Mouse (Mus musculus) erythroblast, embryonic 14.5 days (primary cell): ENCODE results near the gene Tnr.

Source experiments
- GATA1 ChIP-seq: IDR thresholded peaks from 2 replicates; pipeline ENCODE4 v1.6.1; 2012; ENCODE audit warnings: low read length, inconsistent platforms, mixed read lengths
- TAL1 ChIP-seq: IDR thresholded peaks from 3 replicates; pipeline ENCODE4 v1.6.1; 2012; ENCODE audit warnings: low read length, inconsistent platforms, mixed read lengths

DNA sequence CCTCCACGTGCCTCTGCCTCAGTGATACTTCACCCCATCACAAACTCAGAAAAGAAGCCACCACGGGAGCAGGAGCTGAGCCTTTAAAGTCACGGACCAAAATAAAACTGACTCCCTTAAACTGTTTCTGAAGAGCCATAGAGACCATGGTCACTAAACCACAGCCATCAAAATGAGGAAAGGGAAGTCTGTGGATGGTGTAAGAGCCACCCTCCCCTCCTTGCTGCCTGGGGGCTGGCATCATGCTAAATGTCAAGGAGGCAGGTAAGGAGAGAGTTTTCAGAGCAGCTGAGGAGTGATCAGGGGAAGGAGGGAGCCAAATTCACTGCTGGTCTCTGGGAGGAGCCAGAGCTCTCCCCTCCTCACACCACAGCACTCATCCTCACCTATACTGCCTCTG is 290.8 kb downstream of the Tnr start:
- no peak for TF ChIP-seq GATA1
- TF ChIP-seq TAL1 = no peak
